ENCODE assay signal across 23 mouse cellular contexts in the genomic region with DNA sequence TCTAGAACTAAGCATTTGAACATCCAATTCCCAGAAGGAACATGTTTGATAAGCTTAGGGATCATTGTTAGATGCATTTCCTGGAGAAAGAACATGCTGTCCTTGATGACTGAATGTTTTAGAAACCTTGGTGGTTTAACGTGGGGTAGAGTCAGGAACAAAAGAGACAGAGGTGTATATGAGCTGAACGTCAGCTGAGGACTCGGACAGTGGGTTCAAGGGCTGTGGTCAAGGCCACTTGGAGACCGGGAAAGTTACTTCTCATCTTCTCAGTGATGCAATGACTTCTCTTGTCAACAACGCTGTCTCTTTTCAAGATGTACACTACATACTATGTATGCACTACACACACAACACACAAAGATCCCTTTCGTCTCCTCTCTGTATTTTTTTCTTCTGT. TPM values are rescaled to one million over a fixed set of nuclear protein-coding genes. Genes with fewer than 3 reads are reported as not detected.
"Had no signal": no experiment of that assay in that cellular context is flagged by ENCODE, and none has a peak within 500 bp of the region (broad histone marks: within the 10 kb centered on the region; RNA-seq: fewer than 3 reads in every experiment).

No protein-coding gene starts in this region.

- H3K36me3 ChIP-seq: heart, embryonic 15.5 days; hindbrain, embryonic 10.5 days; hindbrain, embryonic 12.5 days; intestine, embryonic 15.5 days; limb, embryonic 10.5 days; limb, embryonic 12.5 days; liver, embryonic 13.5 days had no signal

- H3K4me1 ChIP-seq: intestine, embryonic 15.5 days; liver, embryonic 13.5 days had no signal

- H3K4me3 ChIP-seq: gastrocnemius, adult 2 months; heart, adult 2 months; heart, embryonic 13.5 days; heart, embryonic 15.5 days; hindbrain, embryonic 10.5 days; hindbrain, embryonic 12.5 days; intestine, embryonic 15.5 days; limb, embryonic 10.5 days; limb, embryonic 12.5 days; liver, embryonic 13.5 days had no signal

- DNase-seq: gastrocnemius, adult 2 months; gastrocnemius, postnatal 10 days; gastrocnemius, postnatal 25 days; heart, adult 2 months; heart, postnatal 14 days; heart, postnatal 4 days; kidney, adult 18-20 months; kidney, adult 8-10 months; kidney, postnatal 10 days; kidney, postnatal 25 days; kidney, postnatal 4 days; liver; liver, embryonic 13.5 days had no signal

- H3K27ac ChIP-seq: heart, adult 2 months; heart, embryonic 13.5 days; heart, embryonic 15.5 days; hindbrain, embryonic 10.5 days; hindbrain, embryonic 12.5 days; hindbrain, embryonic 14.5 days; intestine, embryonic 15.5 days; limb, embryonic 10.5 days; limb, embryonic 12.5 days; liver, embryonic 13.5 days had no signal

- H3K27me3 ChIP-seq: heart, embryonic 13.5 days; heart, embryonic 15.5 days; hindbrain, embryonic 12.5 days; intestine, embryonic 15.5 days; limb, embryonic 12.5 days; liver, embryonic 13.5 days had no signal

RNA-seq across cellular contexts. Expression of gene Fam13c, which starts 46.4 kb away (rescaled TPM):
- total RNA-seq: granulocyte monocyte progenitor cell, adult 5-6 weeks had no signal
- polyA plus RNA-seq: inflammation-experienced regulatory T-cells, adult 6 months had no signal
